Mouse (Mus musculus) hindbrain, postnatal 0 days (tissue): ENCODE measurements at regions not wholly inside any gene's neighbourhood (a gene's known extent, or its start where the extent isn't known, plus 50 kb on each side); places are given as distances from the start of the nearest gene placed in this dataset.

Experiments used
- ATAC-seq: fragments of 200-750 bp; cut with Nextera tagmentation; 2 replicates; pipeline ENCODE4 v1.8.0; 2017; ENCODE audit warnings: mild to moderate bottlenecking, moderate TSS enrichment, moderate library complexity
- DNase-seq: peaks from one replicate; pipeline ENCODE4 v3.0.0-alpha.2; 2015; ENCODE audit warnings: low spot score
- H3K27ac ChIP-seq: fragments of 300-500 bp; sonication (generic); 2 replicates; pipeline ENCODE4 v1.5.1; 2014; ENCODE audit warnings: mild to moderate bottlenecking
- H3K27me3 ChIP-seq: fragments of 300-500 bp; sonication (generic); 2 replicates; pipeline ENCODE4 v1.6.1; 2014; ENCODE audit warnings: low read length, mixed read lengths; ENCODE audit not compliant: insufficient read depth
- H3K36me3 ChIP-seq: fragments of 300-500 bp; sonication (generic); 2 replicates; pipeline ENCODE4 v1.6.1; 2014; ENCODE audit warnings: low read length, mixed read lengths; ENCODE audit not compliant: insufficient read depth
- H3K4me1 ChIP-seq: fragments of 300-500 bp; sonication (generic); 2 replicates; pipeline ENCODE4 v1.6.1; 2014; ENCODE audit warnings: antibody characterized with exemption, low read length, mixed read lengths; ENCODE audit not compliant: insufficient read depth
- H3K4me2 ChIP-seq: fragments of 300-500 bp; sonication (generic); 2 replicates; pipeline ENCODE4 v1.6.1; 2014; ENCODE audit warnings: low read depth, mild to moderate bottlenecking, low read length, moderate library complexity, mixed read lengths
- H3K4me3 ChIP-seq: fragments of 300-500 bp; sonication (generic); 2 replicates; pipeline ENCODE4 v1.5.1; 2014; ENCODE audit warnings: low read length
- H3K9ac ChIP-seq: fragments of 300-500 bp; sonication (generic); replicated peaks from 2 replicates; pipeline ENCODE4 v1.6.1; 2014; ENCODE audit warnings: mild to moderate bottlenecking, low read length, moderate library complexity, mixed read lengths
- H3K9me3 ChIP-seq: fragments of 300-500 bp; sonication (generic); 2 replicates; pipeline ENCODE4 v1.6.1; 2016; ENCODE audit warnings: low read length, mixed read lengths
- CTCF ChIP-seq: IDR thresholded peaks from 2 replicates; pipeline ENCODE4 v1.5.1; 2016; ENCODE audit warnings: antibody characterized with exemption, control low read depth, low read depth
- WGBS: fragments of 180-500 bp; shearing (Covaris S2); extraction: QIAGEN DNeasy Blood & Tissue Kit; methylation state at CpG from one replicate; pipeline ENCODE4 v1.1.7; 2014; 5-methylcytosine and 5-hydroxymethylcytosine counted together

DNA sequence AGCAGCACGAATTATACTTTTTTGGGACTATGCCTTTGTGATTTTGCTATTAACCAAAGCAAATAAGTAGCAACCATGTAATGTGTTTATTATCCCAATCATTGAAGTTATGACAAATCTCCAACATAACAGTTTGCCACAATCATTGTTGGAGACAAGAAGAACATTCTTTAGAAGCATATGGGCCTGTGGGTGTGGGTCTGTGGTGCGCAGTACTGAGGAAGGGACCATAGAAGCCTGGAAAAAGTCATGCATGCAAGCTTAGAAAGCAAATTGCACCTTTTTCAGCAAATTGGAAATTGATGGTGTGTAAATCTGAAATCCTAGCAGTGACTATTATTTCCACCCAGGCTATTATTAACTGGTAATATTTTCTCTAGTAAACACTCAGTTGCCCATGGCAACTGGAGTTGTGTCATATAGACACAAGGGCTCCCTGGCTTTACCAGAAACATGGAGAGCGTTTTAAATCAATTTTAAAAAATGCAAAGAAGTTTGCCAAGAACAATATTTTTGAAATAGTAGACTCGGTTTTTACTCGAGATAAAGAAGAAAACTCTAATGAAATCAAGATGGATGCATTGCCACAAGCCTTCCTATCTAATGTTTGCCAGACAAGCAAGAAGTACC, 325.4 kb upstream of the N6amt1 start:
- Histone ChIP-seq H3K4me3 (no peak overlapping the region), H3K36me3 (no peaks in the 10 kb centered on the region), H3K27ac (no peak overlapping the region), H3K9ac (no peak overlapping the region), H3K4me2 (no peak overlapping the region), H3K9me3 (no peaks in the 10 kb centered on the region), H3K4me1 (no peaks in the 10 kb centered on the region), H3K27me3 (no peaks in the 10 kb centered on the region)
- DNase-seq (no peak), ATAC-seq (no peak)
- no peak for TF ChIP-seq CTCF
- 76% methylated on average over 5 of the region's 5 CpGs for WGBS

DNA sequence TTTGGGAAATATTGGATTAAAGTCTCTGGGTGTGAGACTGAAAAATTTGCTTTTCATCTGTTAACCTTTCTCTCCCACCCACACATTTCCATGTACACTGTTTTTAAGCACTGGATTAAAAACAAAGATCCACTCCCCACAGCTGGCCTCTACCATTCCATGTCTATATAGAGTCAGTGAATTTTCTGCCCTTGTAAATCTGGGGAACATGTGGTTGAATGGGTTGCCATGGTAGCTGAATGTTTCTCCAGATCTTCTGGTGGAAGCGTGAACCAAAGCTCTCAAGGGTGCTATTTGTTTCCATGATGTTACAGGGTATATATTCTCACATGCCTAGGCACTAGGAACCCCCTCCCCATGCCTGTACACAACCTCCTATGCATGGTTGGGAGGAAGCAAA, 326.4 kb upstream of the N6amt1 start:
- Histone ChIP-seq H3K27me3 (no peaks in the 10 kb centered on the region), H3K27ac (no peak overlapping the region), H3K4me3 (no peak overlapping the region), H3K9ac (no peak overlapping the region), H3K4me2 (no peak overlapping the region), H3K9me3 (no peaks in the 10 kb centered on the region), H3K36me3 (no peaks in the 10 kb centered on the region), H3K4me1 (no peaks in the 10 kb centered on the region)
- no peak for DNase-seq
- no peak for TF ChIP-seq CTCF
- WGBS, result 66% methylated on average over 1 of the region's 1 CpGs
- no peak for ATAC-seq

DNA sequence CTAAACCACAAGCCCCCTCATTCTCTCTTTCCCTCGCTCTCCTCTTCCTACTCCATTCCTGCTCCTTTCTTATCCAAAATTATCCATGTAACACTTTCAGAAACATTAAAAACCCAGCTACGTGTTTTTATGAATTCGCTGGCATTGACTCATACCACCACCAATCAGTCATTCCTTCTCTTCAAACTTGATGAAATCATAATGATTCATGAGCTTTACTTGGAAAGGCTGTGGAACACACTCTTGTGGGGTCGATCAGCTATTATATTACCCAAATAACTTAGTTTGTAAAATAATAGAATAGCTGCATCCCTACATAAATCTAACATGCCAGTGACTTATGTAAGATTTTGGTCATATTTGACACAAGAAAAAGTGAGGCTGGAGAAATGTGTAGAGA, 331.9 kb upstream of the N6amt1 start:
- ATAC-seq, result no peak
- no peak overlapping the region for H3K27ac ChIP-seq
- no peak for TF ChIP-seq CTCF

DNA sequence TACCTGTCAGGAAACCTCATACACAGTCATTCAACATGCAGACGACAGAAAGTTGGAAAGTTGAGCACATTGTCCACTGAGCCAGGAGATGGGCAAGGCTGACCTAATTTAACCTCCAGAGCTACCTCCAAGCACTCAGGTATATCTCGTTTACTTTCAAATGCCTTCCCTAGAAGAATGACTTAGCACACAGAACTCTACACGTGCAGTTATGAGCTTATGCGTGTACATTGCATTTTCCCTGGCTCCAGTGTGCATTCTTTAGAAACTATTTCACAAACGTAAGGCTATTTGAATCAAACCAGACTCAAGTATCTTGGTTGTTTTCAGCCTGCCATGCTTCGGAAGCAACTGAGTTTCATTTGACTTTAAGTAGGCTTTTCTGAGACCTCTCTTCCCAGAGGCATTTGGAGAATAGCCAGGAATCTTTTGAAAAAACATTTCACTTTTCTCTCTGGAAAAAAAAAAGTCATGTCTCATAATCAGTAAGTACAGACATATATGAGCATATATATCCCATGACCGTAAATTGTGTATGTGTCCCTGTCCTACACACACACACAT, 336.8 kb upstream of the N6amt1 start:
- Histone ChIP-seq H3K9ac (no peak overlapping the region), H3K27me3 (no peaks in the 10 kb centered on the region), H3K4me2 (no peak overlapping the region), H3K4me3 (no peak overlapping the region), H3K27ac (no peak overlapping the region), H3K4me1 (no peaks in the 10 kb centered on the region), H3K9me3 (no peaks in the 10 kb centered on the region), H3K36me3 (no peaks in the 10 kb centered on the region)
- DNase-seq (no peak), ATAC-seq (no peak)
- no peak for TF ChIP-seq CTCF
- 82% methylated on average over 7 of the region's 7 CpGs for WGBS

More for the DNA sequence above, 331.9 kb upstream of the N6amt1 start:
- Histone ChIP-seq H3K4me2 (no peak overlapping the region), H3K9me3 (no peaks in the 10 kb centered on the region), H3K9ac (no peak overlapping the region), H3K4me3 (no peak overlapping the region), H3K36me3 (no peaks in the 10 kb centered on the region), H3K4me1 (no peaks in the 10 kb centered on the region), H3K27me3 (no peaks in the 10 kb centered on the region)
- no peak for DNase-seq
- WGBS, result 91% methylated on average over 4 of the region's 4 CpGs

DNA sequence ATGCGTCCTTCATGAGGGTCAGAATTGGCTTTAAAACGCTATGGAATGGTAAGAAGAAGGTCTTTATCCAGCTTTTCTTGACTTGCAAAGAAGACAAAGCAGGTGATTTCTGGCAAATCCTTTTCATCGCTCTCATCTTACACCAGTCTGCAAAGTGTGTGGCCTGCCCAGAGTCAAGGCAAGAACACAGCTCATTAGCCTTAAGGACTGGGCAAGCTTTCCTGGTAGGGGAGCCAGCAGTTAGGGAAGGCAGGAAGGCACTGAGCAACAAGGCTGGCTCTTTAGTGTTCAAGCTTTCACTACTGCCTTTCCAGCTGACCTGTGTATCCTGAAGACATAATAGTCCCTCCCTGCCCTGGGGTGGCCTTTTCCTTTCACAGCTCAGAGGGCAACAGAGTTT, 352.4 kb upstream of the N6amt1 start:
- H3K27ac ChIP-seq, result peak overlapping the region; percentile 3; the same call in 1 of the 2 replicates

DNA sequence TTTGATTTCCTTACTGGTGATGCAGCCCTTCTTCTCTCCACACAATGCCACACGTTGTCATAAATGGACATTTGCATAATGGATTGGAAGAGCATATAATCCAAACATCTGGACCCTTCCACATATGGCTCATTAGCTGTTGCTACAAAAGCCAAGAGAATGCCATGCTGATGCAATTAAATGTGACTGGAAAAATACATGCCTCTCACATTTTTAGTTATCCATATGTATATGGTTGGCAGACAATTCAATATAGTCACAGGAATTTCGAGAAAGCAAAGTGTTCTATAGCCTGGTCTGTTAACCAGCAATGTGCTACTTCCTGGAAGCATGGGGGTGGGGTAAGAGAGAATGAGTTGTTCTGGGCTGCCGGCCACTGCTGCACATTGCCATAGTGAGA, 352.9 kb upstream of the N6amt1 start:
- no peaks in the 10 kb centered on the region for H3K27me3 ChIP-seq
- no peaks in the 10 kb centered on the region for H3K4me1 ChIP-seq
- peak overlapping the region; percentile 3; the same call in 1 of the 2 replicates for H3K27ac ChIP-seq
- no peak overlapping the region for H3K9ac ChIP-seq
- DNase-seq, result peak; percentile 51
- WGBS, result 22% methylated on average over 3 of the region's 3 CpGs
- H3K36me3 ChIP-seq, result no peaks in the 10 kb centered on the region
- no peaks in the 10 kb centered on the region for H3K9me3 ChIP-seq
- no peak overlapping the region for H3K4me2 ChIP-seq
- TF ChIP-seq CTCF, result no peak
- no peak overlapping the region for H3K4me3 ChIP-seq
- peak; percentile 91 for ATAC-seq

More for the DNA sequence above, 352.4 kb upstream of the N6amt1 start:
- Histone ChIP-seq H3K36me3 (no peaks in the 10 kb centered on the region), H3K9ac (no peak overlapping the region), H3K27me3 (no peaks in the 10 kb centered on the region), H3K4me1 (no peaks in the 10 kb centered on the region), H3K4me3 (no peak overlapping the region), H3K9me3 (no peaks in the 10 kb centered on the region), H3K4me2 (no peak overlapping the region)
- TF ChIP-seq CTCF, result no peak
- DNase-seq (peak; percentile 49), ATAC-seq (peak; percentile 67)
- WGBS, result 53% methylated on average over 3 of the region's 3 CpGs

DNA sequence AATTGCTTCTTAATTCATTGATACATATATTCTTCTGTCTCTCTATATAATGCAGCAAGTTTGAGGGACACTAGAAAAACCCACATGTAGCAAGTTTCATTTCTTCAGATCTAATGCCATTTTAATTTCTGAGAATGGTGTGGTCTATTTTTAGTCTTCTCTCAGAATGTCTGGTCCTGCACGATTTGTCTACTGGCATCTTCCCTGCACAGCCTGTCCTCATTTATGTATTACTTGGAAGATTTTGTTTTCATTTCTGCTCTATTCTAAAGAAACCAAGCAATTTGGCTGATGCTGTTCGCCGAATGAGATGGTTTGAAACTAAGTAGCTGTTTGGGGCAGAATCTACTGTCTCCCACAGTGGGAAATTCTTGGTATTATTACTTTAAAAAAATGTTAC, 382.3 kb upstream of the N6amt1 start:
- Histone ChIP-seq H3K9me3 (no peaks in the 10 kb centered on the region), H3K4me3 (no peak overlapping the region), H3K4me2 (no peak overlapping the region), H3K4me1 (no peaks in the 10 kb centered on the region), H3K27me3 (no peaks in the 10 kb centered on the region), H3K9ac (no peak overlapping the region), H3K36me3 (no peaks in the 10 kb centered on the region), H3K27ac (no peak overlapping the region)
- no peak for DNase-seq
- ATAC-seq, result no peak
- WGBS, result 85% methylated on average over 3 of the region's 3 CpGs
- TF ChIP-seq CTCF, result no peak
